Mouse (Mus musculus): ENCODE results near the gene Phb2. TPM values are rescaled to one million over a fixed set of nuclear protein-coding genes. Genes with fewer than 3 reads are reported as not detected.

Phb2 gene
- polyA plus RNA-seq (2012; rRNA removed), result 181 and 193 TPM in 2 replicates

- DNase-seq, result peak; percentile 99
- peak within 1 kb of the TSS; percentile 86 for H3K27ac ChIP-seq (ENCODE audit: insufficient read depth, low read depth, low read length)
- peaks cover 1% of the 10 kb centered on the region; the same call in 1 of the 2 replicates for H3K36me3 ChIP-seq (ENCODE audit: control insufficient read depth, insufficient read depth, low read length)
- no peaks in the 10 kb centered on the region for H3K27me3 ChIP-seq (replicated peaks; ENCODE audit: control insufficient read depth, insufficient read depth, low read length)
- under 1% methylated on average over 76 of the region's 76 CpGs for WGBS
- peaks cover 17% of the 10 kb centered on the region; the same call in 1 of the 2 replicates for H3K4me1 ChIP-seq (ENCODE audit: control insufficient read depth, insufficient read depth, low read length)
- TF ChIP-seq CTCF (conservative IDR thresholded peaks at IDR 0.05; ENCODE audit: insufficient read depth, insufficient read length, low read depth, low read length) (no peak), POLR2A (IDR thresholded peaks at IDR 0.05; ENCODE audit: low read depth, low read length) (peak; percentile 18)
- H3K4me3 ChIP-seq (ENCODE audit: insufficient read depth, low read depth, low read length), result peak within 1 kb of the TSS; percentile 82
Measured at GRCm38 (mm10) chr6:124711824-124712782, at the start of gene Phb2, which contains the start of gene Emg1. Gene Phb2, plus strand, starts transcription at chr6:124712336. Gene Emg1, minus strand, starts transcription at chr6:124712178.

- WGBS, result under 1% methylated on average over 83 of the region's 87 CpGs
Measured at GRCm38 (mm10) chr6:124662477-124663423, 49.4 kb upstream of the Phb2 start, which contains the start of gene Lpcat3. Gene Lpcat3, plus strand, starts transcription at chr6:124663027.

GRCm38 (mm10) chr6:124663424-124663795, 48.7 kb upstream of the Phb2 start:
- Histone ChIP-seq H3K4me3 (ENCODE audit: insufficient read depth, low read depth, low read length) (peak overlapping the region; percentile 84), H3K36me3 (ENCODE audit: control insufficient read depth, insufficient read depth, low read length) (no peaks in the 10 kb centered on the region), H3K27me3 (replicated peaks; ENCODE audit: control insufficient read depth, insufficient read depth, low read length) (no peaks in the 10 kb centered on the region), H3K4me1 (ENCODE audit: control insufficient read depth, insufficient read depth, low read length) (peaks cover 8% of the 10 kb centered on the region; the same call in 1 of the 2 replicates), H3K27ac (ENCODE audit: insufficient read depth, low read depth, low read length) (peak overlapping the region; percentile 90)
- WGBS, result 9% methylated on average over 13 of the region's 13 CpGs
- no peak for TF ChIP-seq CTCF (conservative IDR thresholded peaks at IDR 0.05; ENCODE audit: insufficient read depth, insufficient read length, low read depth, low read length)
- TF ChIP-seq POLR2A (IDR thresholded peaks at IDR 0.05; ENCODE audit: low read depth, low read length), result no peak
- DNase-seq, result peak; percentile 58

More at GRCm38 (mm10) chr6:124662477-124663423, 49.4 kb upstream of the Phb2 start, which contains the start of gene Lpcat3:
- Histone ChIP-seq H3K27me3 (replicated peaks; ENCODE audit: control insufficient read depth, insufficient read depth, low read length) (no peaks in the 10 kb centered on the region), H3K27ac (ENCODE audit: insufficient read depth, low read depth, low read length) (peak within 1 kb of the TSS; percentile 90), H3K36me3 (ENCODE audit: control insufficient read depth, insufficient read depth, low read length) (no peaks in the 10 kb centered on the region), H3K4me3 (ENCODE audit: insufficient read depth, low read depth, low read length) (peak within 1 kb of the TSS; percentile 84), H3K4me1 (ENCODE audit: control insufficient read depth, insufficient read depth, low read length) (peaks cover 8% of the 10 kb centered on the region; the same call in 1 of the 2 replicates)
- TF ChIP-seq CTCF (conservative IDR thresholded peaks at IDR 0.05; ENCODE audit: insufficient read depth, insufficient read length, low read depth, low read length) (peak; percentile 60), POLR2A (IDR thresholded peaks at IDR 0.05; ENCODE audit: low read depth, low read length) (no peak)
- peak; percentile 100 for DNase-seq

- Histone ChIP-seq H3K27me3 (replicated peaks; ENCODE audit: control insufficient read depth, insufficient read depth, low read length) (no peaks in the 10 kb centered on the region), H3K4me1 (ENCODE audit: control insufficient read depth, insufficient read depth, low read length) (peaks cover 8% of the 10 kb centered on the region; the same call in 1 of the 2 replicates), H3K27ac (ENCODE audit: insufficient read depth, low read depth, low read length) (no peak overlapping the region), H3K4me3 (ENCODE audit: insufficient read depth, low read depth, low read length) (peak overlapping the region; percentile 17; the same call in 1 of the 2 replicates), H3K36me3 (ENCODE audit: control insufficient read depth, insufficient read depth, low read length) (no peaks in the 10 kb centered on the region)
- 49% methylated on average over 7 of the region's 7 CpGs for WGBS
- DNase-seq, result no peak
- TF ChIP-seq CTCF (conservative IDR thresholded peaks at IDR 0.05; ENCODE audit: insufficient read depth, insufficient read length, low read depth, low read length), result no peak
- TF ChIP-seq POLR2A (IDR thresholded peaks at IDR 0.05; ENCODE audit: low read depth, low read length), result no peak
Measured at GRCm38 (mm10) chr6:124664256-124664655, 47.9 kb upstream of the Phb2 start.

GRCm38 (mm10) chr6:124665011-124665410, 47.1 kb upstream of the Phb2 start:
- DNase-seq, result no peak
- Histone ChIP-seq H3K4me3 (ENCODE audit: insufficient read depth, low read depth, low read length) (no peak overlapping the region), H3K4me1 (ENCODE audit: control insufficient read depth, insufficient read depth, low read length) (peaks cover 8% of the 10 kb centered on the region; the same call in 1 of the 2 replicates), H3K27me3 (replicated peaks; ENCODE audit: control insufficient read depth, insufficient read depth, low read length) (no peaks in the 10 kb centered on the region), H3K36me3 (ENCODE audit: control insufficient read depth, insufficient read depth, low read length) (no peaks in the 10 kb centered on the region), H3K27ac (ENCODE audit: insufficient read depth, low read depth, low read length) (no peak overlapping the region)
- 89% methylated on average over 10 of the region's 10 CpGs for WGBS
- TF ChIP-seq CTCF (conservative IDR thresholded peaks at IDR 0.05; ENCODE audit: insufficient read depth, insufficient read length, low read depth, low read length) (no peak), POLR2A (IDR thresholded peaks at IDR 0.05; ENCODE audit: low read depth, low read length) (no peak)

- no peak for DNase-seq
- Histone ChIP-seq H3K4me1 (ENCODE audit: control insufficient read depth, insufficient read depth, low read length) (peaks cover 11% of the 10 kb centered on the region; the same call in 1 of the 2 replicates), H3K36me3 (ENCODE audit: control insufficient read depth, insufficient read depth, low read length) (no peaks in the 10 kb centered on the region), H3K27ac (ENCODE audit: insufficient read depth, low read depth, low read length) (no peak overlapping the region), H3K4me3 (ENCODE audit: insufficient read depth, low read depth, low read length) (no peak overlapping the region), H3K27me3 (replicated peaks; ENCODE audit: control insufficient read depth, insufficient read depth, low read length) (no peaks in the 10 kb centered on the region)
- TF ChIP-seq POLR2A (IDR thresholded peaks at IDR 0.05; ENCODE audit: low read depth, low read length) (no peak), CTCF (conservative IDR thresholded peaks at IDR 0.05; ENCODE audit: insufficient read depth, insufficient read length, low read depth, low read length) (no peak)
- 78% methylated on average over 11 of the region's 11 CpGs for WGBS
Measured at GRCm38 (mm10) chr6:124669234-124669859, 42.8 kb upstream of the Phb2 start.

All from kidney, adult 2 months (tissue).